Mouse (Mus musculus): ENCODE data around the gene Dnajc8.
A peak's percentile ranks its signal among the peaks of the same experiment; 100 is the strongest.
"Not testable (repeated sequence)": the region's sequence is repeated elsewhere in the genome, so short reads cannot be mapped to it uniquely, and the experiment has no call there.

Dnajc8 gene

GRCm38 (mm10) chr4:132515369-132516155, 19.8 kb upstream of the Dnajc8 start:
- peak; percentile 89 to 93 for DNase-seq (ENCODE audit: low spot score in 2 of 2)

GRCm38 (mm10) chr4:132518066-132518465, 17.3 kb upstream of the Dnajc8 start:
- DNase-seq (ENCODE audit: low spot score in 2 of 2) = no peak

GRCm38 (mm10) chr4:132519188-132519587, 16.2 kb upstream of the Dnajc8 start:
- no peak for DNase-seq (ENCODE audit: low spot score in 2 of 2)

GRCm38 (mm10) chr4:132524321-132524741, 11.0 kb upstream of the Dnajc8 start:
- no peak for DNase-seq (ENCODE audit: low spot score in 2 of 2)

- no peak for DNase-seq (ENCODE audit: low spot score in 2 of 2)
Observed at GRCm38 (mm10) chr4:132524808-132525207, 10.5 kb upstream of the Dnajc8 start.

- no peak for DNase-seq (ENCODE audit: low spot score in 2 of 2)
Observed at GRCm38 (mm10) chr4:132526678-132527077, 8.7 kb upstream of the Dnajc8 start.

- DNase-seq (ENCODE audit: low spot score in 2 of 2) = no peak
Observed at GRCm38 (mm10) chr4:132527917-132528522, 7.3 kb upstream of the Dnajc8 start.

- no peak for DNase-seq (ENCODE audit: low spot score in 2 of 2)
Observed at GRCm38 (mm10) chr4:132529344-132529743, 6.0 kb upstream of the Dnajc8 start.

- no peak for DNase-seq (ENCODE audit: low spot score in 2 of 2)
Observed at GRCm38 (mm10) chr4:132530033-132530804, 5.1 kb upstream of the Dnajc8 start.

- DNase-seq (ENCODE audit: low spot score in 2 of 2) = no peak
Observed at GRCm38 (mm10) chr4:132532496-132532895, 2.9 kb upstream of the Dnajc8 start.

GRCm38 (mm10) chr4:132532981-132533916, 2.1 kb upstream of the Dnajc8 start, which contains the start of gene Atpif1:
TSS of gene Atpif1 (minus strand) at chr4:132533659.
- DNase-seq (ENCODE audit: low spot score in 2 of 2) = peak; percentile 66 to 86

GRCm38 (mm10) chr4:132539481-132539880, 4.1 kb downstream of the Dnajc8 start:
- no peak for DNase-seq (ENCODE audit: low spot score in 2 of 2)

GRCm38 (mm10) chr4:132541413-132541812, 6.1 kb downstream of the Dnajc8 start:
- DNase-seq (ENCODE audit: low spot score in 2 of 2) = no peak

GRCm38 (mm10) chr4:132542724-132543123, 7.4 kb downstream of the Dnajc8 start:
- DNase-seq (ENCODE audit: low spot score in 2 of 2) = peak; percentile 43 to 49

- peak in 1 of 2 experiments; percentile 74 for DNase-seq (ENCODE audit: low spot score in 2 of 2)
Observed at GRCm38 (mm10) chr4:132545851-132546250, 10.5 kb downstream of the Dnajc8 start.

GRCm38 (mm10) chr4:132554221-132554620, 18.9 kb downstream of the Dnajc8 start:
- DNase-seq (ENCODE audit: low spot score in 2 of 2) = no peak

- no peak for DNase-seq (ENCODE audit: low spot score in 2 of 2)
Observed at GRCm38 (mm10) chr4:132554653-132555052, 19.3 kb downstream of the Dnajc8 start.

GRCm38 (mm10) chr4:132555550-132555949, 20.2 kb downstream of the Dnajc8 start:
- not testable (repeated sequence) for DNase-seq (ENCODE audit: low spot score in 2 of 2)

- DNase-seq (ENCODE audit: low spot score in 2 of 2) = no peak
Observed at GRCm38 (mm10) chr4:132563261-132563660, 27.9 kb downstream of the Dnajc8 start.

GRCm38 (mm10) chr4:132563965-132564364, 28.6 kb downstream of the Dnajc8 start, which contains the start of gene Ptafr:
TSS of gene Ptafr (plus strand) at chr4:132564067.
- peak in 1 of 2 experiments; percentile 22 for DNase-seq (ENCODE audit: low spot score in 2 of 2)

Data from left cerebral cortex, adult 9 months (tissue).